Mouse (Mus musculus) embryonic facial prominence, embryonic 14.5 days (tissue): ENCODE data around the gene Arrdc5. TPM values are rescaled to one million over a fixed set of nuclear protein-coding genes. Genes with fewer than 3 reads are reported as not detected.

Experiments
- ATAC-seq: fragments of 200-750 bp; cut with Nextera tagmentation; 2 replicates; pipeline ENCODE4 v1.8.0; 2017; ENCODE audit warnings: low read depth, moderate number of reproducible peaks, moderate TSS enrichment
- DNase-seq: peaks from one replicate; pipeline ENCODE4 v3.0.0-alpha.2; 2015; ENCODE audit warnings: low spot score
- H3K27ac ChIP-seq: fragments of 300-500 bp; sonication (generic); replicated peaks from 2 replicates; pipeline ENCODE4 v1.5.1; 2014; ENCODE audit warnings: low read depth, mild to moderate bottlenecking, low read length, moderate library complexity
- H3K27me3 ChIP-seq: fragments of 300-500 bp; sonication (generic); replicated peaks from 2 replicates; pipeline ENCODE4 v1.6.1; 2014; ENCODE audit warnings: low read length; ENCODE audit not compliant: control insufficient read depth, insufficient read depth
- H3K36me3 ChIP-seq: fragments of 300-500 bp; sonication (generic); 2 replicates; pipeline ENCODE4 v1.6.1; 2014; ENCODE audit warnings: low read length, mixed read lengths; ENCODE audit not compliant: control insufficient read depth, insufficient read depth
- H3K4me1 ChIP-seq: fragments of 300-500 bp; sonication (generic); 2 replicates; pipeline ENCODE4 v1.6.1; 2014; ENCODE audit warnings: antibody characterized with exemption, low read length; ENCODE audit not compliant: control insufficient read depth, insufficient read depth
- H3K4me2 ChIP-seq: fragments of 300-500 bp; sonication (generic); 2 replicates; pipeline ENCODE4 v1.6.1; 2014; ENCODE audit warnings: low read depth, mild to moderate bottlenecking, low read length, moderate library complexity, mixed read lengths
- H3K4me3 ChIP-seq: fragments of 300-500 bp; sonication (generic); 2 replicates; pipeline ENCODE4 v1.5.1; 2014; ENCODE audit warnings: low read depth, mild to moderate bottlenecking, low read length
- H3K9ac ChIP-seq: fragments of 300-500 bp; sonication (generic); 2 replicates; pipeline ENCODE4 v1.6.1; 2014; ENCODE audit warnings: low read depth, mild to moderate bottlenecking, low read length, moderate library complexity, mixed read lengths
- H3K9me3 ChIP-seq: fragments of 300-500 bp; sonication (generic); 2 replicates; pipeline ENCODE4 v1.6.1; 2016; ENCODE audit warnings: low read length; ENCODE audit not compliant: control insufficient read depth
- WGBS: fragments of 180-500 bp; shearing (Covaris S2); extraction: QIAGEN DNeasy Blood & Tissue Kit; methylation state at CpG from one replicate; pipeline ENCODE4 v1.1.7; 2014; 5-methylcytosine and 5-hydroxymethylcytosine counted together
- polyA plus RNA-seq: library from polyadenylated mRNA; unstranded; fragments of >200 nt; fragmentation: Nextera tagmentation; extraction: Ambion mirVana; gene quantifications from 2 replicates; pipeline ENCODE4 v1.2.1, GENCODE M21; 2014

The Arrdc5 gene
- polyA plus RNA-seq, 1 experiment from 2014 or later = not detected

- no peak for ATAC-seq
- H3K36me3 ChIP-seq = no peaks in the 10 kb centered on the region
- no peak overlapping the region for H3K4me3 ChIP-seq
- H3K27ac ChIP-seq = no peak overlapping the region
- H3K4me2 ChIP-seq = no peak overlapping the region
- WGBS = 67% methylated on average over 1 of the region's 1 CpGs
- no peak overlapping the region for H3K9ac ChIP-seq
- H3K27me3 ChIP-seq = no peaks in the 10 kb centered on the region
- DNase-seq = no peak
- no peaks in the 10 kb centered on the region for H3K9me3 ChIP-seq
- peaks cover 7% of the 10 kb centered on the region; the same call in 1 of the 2 replicates for H3K4me1 ChIP-seq
Observed at GRCm38 (mm10) chr17:56296201-56296600, 3.9 kb downstream of the Arrdc5 start.

- H3K27me3 ChIP-seq = no peaks in the 10 kb centered on the region
Observed at GRCm38 (mm10) chr17:56294241-56294640, 5.8 kb downstream of the Arrdc5 start.

GRCm38 (mm10) chr17:56293291-56293690 lies 6.8 kb downstream of the Arrdc5 start:
- H3K4me1 ChIP-seq = peaks cover 22% of the 10 kb centered on the region
- no peak overlapping the region for H3K27ac ChIP-seq
- H3K4me3 ChIP-seq = no peak overlapping the region
- 77% methylated on average over 1 of the region's 1 CpGs for WGBS
- H3K36me3 ChIP-seq = no peaks in the 10 kb centered on the region
- no peak overlapping the region for H3K9ac ChIP-seq
- H3K9me3 ChIP-seq = no peaks in the 10 kb centered on the region
- DNase-seq = no peak
- H3K4me2 ChIP-seq = no peak overlapping the region
- ATAC-seq = no peak
- H3K27me3 ChIP-seq = no peaks in the 10 kb centered on the region

More at GRCm38 (mm10) chr17:56294241-56294640, 5.8 kb downstream of the Arrdc5 start:
- ATAC-seq (no peak), DNase-seq (no peak)
- Histone ChIP-seq H3K36me3 (no peaks in the 10 kb centered on the region), H3K4me1 (peaks cover 12% of the 10 kb centered on the region; the same call in 1 of the 2 replicates), H3K9me3 (no peaks in the 10 kb centered on the region), H3K9ac (no peak overlapping the region), H3K27ac (no peak overlapping the region), H3K4me3 (no peak overlapping the region), H3K4me2 (no peak overlapping the region)
- 88% methylated on average over 18 of the region's 19 CpGs for WGBS

- 85% methylated on average over 3 of the region's 4 CpGs for WGBS
- no peak for DNase-seq
- ATAC-seq = no peak
- no peaks in the 10 kb centered on the region for H3K27me3 ChIP-seq
- no peaks in the 10 kb centered on the region for H3K36me3 ChIP-seq
- peaks cover 28% of the 10 kb centered on the region for H3K4me1 ChIP-seq
- no peak within 1 kb of the TSS for H3K4me3 ChIP-seq
- H3K9ac ChIP-seq = peak within 1 kb of the TSS; percentile 61
- H3K9me3 ChIP-seq = no peaks in the 10 kb centered on the region
- H3K27ac ChIP-seq = peak within 1 kb of the TSS; percentile 97
- H3K4me2 ChIP-seq = peak within 1 kb of the TSS; percentile 58; the same call in 1 of the 2 replicates
Observed at GRCm38 (mm10) chr17:56292531-56293222, 7.4 kb downstream of the Arrdc5 start, which contains the start of gene Plin3. Gene Plin3 (minus strand): TSS chr17:56292873.

- ATAC-seq (no peak), DNase-seq (no peak)
- 70% methylated on average over 7 of the region's 7 CpGs for WGBS
- H3K4me1 ChIP-seq = peaks cover 28% of the 10 kb centered on the region
- peak overlapping the region; percentile 61 for H3K9ac ChIP-seq
- H3K27ac ChIP-seq = peak overlapping the region; percentile 97
- no peaks in the 10 kb centered on the region for H3K27me3 ChIP-seq
- no peak overlapping the region for H3K4me3 ChIP-seq
- H3K4me2 ChIP-seq = peak overlapping the region; percentile 58; the same call in 1 of the 2 replicates
- H3K36me3 ChIP-seq = peaks cover 3% of the 10 kb centered on the region; the same call in 1 of the 2 replicates
- H3K9me3 ChIP-seq = no peaks in the 10 kb centered on the region
Observed at GRCm38 (mm10) chr17:56291826-56292475, 8.1 kb downstream of the Arrdc5 start.

GRCm38 (mm10) chr17:56291171-56291511 lies 8.9 kb downstream of the Arrdc5 start:
- Histone ChIP-seq H3K4me2 (peak overlapping the region; percentile 58), H3K36me3 (peaks cover 11% of the 10 kb centered on the region), H3K9me3 (no peaks in the 10 kb centered on the region), H3K27ac (peak overlapping the region; percentile 97), H3K9ac (peak overlapping the region; percentile 70), H3K27me3 (no peaks in the 10 kb centered on the region), H3K4me1 (peaks cover 28% of the 10 kb centered on the region), H3K4me3 (peak overlapping the region; percentile 58)
- DNase-seq (peak; percentile 97), ATAC-seq (peak; percentile 90)
- WGBS = 1% methylated on average over 16 of the region's 16 CpGs

- DNase-seq (peak; percentile 96), ATAC-seq (peak; percentile 87)
Observed at GRCm38 (mm10) chr17:56290388-56291170, 9.5 kb downstream of the Arrdc5 start.

More at GRCm38 (mm10) chr17:56290388-56291170, 9.5 kb downstream of the Arrdc5 start:
- H3K36me3 ChIP-seq = peaks cover 16% of the 10 kb centered on the region
- peak overlapping the region; percentile 97 for H3K27ac ChIP-seq
- peaks cover 28% of the 10 kb centered on the region for H3K4me1 ChIP-seq
- no peaks in the 10 kb centered on the region for H3K27me3 ChIP-seq
- H3K4me2 ChIP-seq = peak overlapping the region; percentile 58
- peak overlapping the region; percentile 58 for H3K4me3 ChIP-seq
- H3K9me3 ChIP-seq = no peaks in the 10 kb centered on the region
- peak overlapping the region; percentile 70 for H3K9ac ChIP-seq
- WGBS = 3% methylated on average over 17 of the region's 17 CpGs
